Mouse (Mus musculus): Measurements from ENCODE around the gene Zfp991. TPM values are rescaled to one million over a fixed set of nuclear protein-coding genes. Genes with fewer than 3 reads are reported as not detected.
"Not testable (repeated sequence)": the region's sequence is repeated elsewhere in the genome, so short reads cannot be mapped to it uniquely, and the experiment has no call there.

Zfp991 gene
- polyA plus RNA-seq (2012) = not detected in 2 replicates

DNA sequence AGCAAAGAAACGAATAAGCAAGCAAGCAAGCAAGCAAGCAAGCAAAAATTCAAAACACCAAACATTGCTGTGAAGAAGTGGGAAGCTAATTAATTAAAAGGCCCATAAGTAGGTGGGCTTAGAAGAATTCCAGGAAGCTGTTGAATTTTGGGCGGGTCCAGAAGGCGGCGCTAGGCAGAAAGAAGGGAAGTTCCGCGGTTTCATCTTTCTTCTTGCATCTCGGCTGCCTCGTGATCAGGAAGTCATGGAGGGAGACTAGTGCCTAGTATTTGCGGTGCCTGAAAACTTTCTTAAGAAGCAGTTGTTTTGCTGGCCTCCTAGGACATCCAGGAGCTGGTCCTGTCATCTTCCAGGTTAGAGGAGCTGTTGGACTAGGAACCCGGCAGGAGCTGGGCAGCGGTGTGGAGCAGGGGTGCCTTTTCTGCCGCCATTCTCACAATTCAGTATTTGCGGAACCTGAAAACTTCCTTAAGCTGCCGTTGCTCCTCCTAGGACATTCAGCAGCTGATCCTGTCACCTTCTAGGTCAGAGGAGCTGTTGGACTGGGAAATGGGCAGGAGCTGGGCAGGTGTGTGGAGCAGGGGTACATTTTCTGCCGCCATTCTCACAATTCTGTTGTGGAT lies at the start of gene Zfp991:
Zfp991 (plus strand) TSS at position 202 of the 623 bp plus-strand sequence.
- TF ChIP-seq GATA1 (IDR thresholded peaks at IDR 0.05; ENCODE audit: low read length) = not testable (repeated sequence)

Other genes starting within 250 kb of the Zfp991 start
- gene Gm21411, start 222.4 kb upstream of the Zfp991 start, polyA plus RNA-seq (2012) = not detected in 2 replicates
- gene Zfp989, start 160.1 kb upstream of the Zfp991 start, polyA plus RNA-seq (2012) = not detected in 2 replicates
- gene Rex2, start 110.2 kb upstream of the Zfp991 start, polyA plus RNA-seq (2012) = not detected in 2 replicates
- gene Zfp988, start 173.6 kb downstream of the Zfp991 start, polyA plus RNA-seq (2012) = not detected in 2 replicates
- gene Zfp978, start 229.3 kb downstream of the Zfp991 start, polyA plus RNA-seq (2012) = not detected in 2 replicates